Mouse (Mus musculus): ENCODE measurements around the gene Pdap1.
"Not testable (repeated sequence)": the region's sequence is repeated elsewhere in the genome, so short reads cannot be mapped to it uniquely, and the experiment has no call there.

The Pdap1 gene

DNA sequence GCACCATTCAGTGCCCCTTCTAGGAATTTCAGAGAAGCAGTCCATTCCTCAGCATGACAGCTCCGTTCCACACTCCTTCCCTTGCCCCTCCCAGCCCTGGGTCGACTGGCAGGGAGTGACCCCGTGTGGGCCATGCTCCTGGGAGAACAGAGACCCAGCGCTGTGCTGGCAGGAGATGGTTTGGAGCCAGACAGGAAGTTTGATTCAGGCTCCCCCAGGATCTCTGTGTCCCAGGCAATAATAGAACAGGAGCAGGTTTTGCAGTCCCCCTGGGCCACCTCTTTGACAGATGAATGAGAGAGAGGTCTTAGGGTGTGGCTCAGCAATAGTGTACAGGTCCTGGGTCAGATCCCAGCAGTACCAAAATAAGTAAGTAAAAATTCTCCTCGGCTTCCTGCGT is 22.0 kb downstream of the Pdap1 start:
- DNase-seq: no peak

DNA sequence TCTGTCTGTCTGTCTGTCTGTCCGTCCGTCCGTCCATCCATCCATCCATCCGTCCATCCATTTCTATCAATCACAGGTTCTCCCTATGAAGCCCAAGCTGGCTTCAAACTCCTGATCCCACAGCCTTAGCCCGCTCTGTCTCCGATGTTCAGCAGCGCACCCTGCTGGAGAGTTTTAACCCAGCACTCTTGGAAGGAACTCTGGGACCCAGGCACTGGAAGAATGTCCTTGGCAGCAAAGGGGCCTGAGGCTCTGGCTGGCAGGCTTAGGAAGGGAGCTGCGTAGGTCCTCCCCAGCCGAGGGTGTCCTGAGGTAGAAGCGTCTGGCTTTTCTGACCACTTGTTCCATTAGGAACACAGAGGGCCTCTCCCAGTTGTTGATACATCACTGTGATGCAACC is 23.1 kb downstream of the Pdap1 start:
- peak; percentile 86 for DNase-seq

DNA sequence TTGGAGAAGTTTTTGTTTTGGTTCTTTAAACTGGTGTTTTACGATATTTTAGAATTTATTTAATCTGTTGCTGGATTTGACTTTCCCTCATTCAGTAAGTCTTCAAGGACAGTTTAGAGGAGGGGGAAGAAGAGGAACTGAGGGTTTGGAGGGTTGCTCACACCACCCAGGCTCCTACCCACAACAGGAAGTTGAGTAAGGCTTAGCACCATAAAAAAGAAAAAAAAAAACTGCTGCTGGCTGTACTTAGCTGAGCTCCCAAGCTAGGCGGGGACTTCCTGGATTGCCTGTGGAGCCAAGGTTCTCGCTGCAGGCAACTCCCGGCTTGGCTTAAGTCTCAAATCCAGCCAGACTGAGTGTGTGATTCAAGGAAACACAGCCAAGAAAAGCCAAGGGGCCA is 23.7 kb downstream of the Pdap1 start:
- DNase-seq: peak; percentile 58

DNA sequence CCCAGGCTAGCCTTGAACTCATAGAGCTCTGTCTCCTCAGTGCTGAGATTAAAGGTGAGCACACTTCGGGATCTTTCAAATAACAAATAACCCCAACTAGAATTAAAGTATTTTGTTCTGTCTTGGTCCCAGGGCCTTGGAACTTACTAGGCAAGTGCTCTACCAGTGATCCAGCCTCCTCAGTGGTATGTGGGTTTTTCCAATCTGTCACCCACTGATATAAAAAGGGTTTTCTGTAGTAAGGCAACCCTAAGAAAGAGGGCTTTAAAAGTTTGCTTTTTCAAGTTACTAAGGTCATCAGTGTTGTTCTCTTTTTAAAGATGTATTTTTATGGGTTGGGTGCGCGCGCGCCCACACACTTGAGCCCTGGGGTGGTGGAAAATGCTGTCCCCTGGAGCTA is 24.3 kb downstream of the Pdap1 start:
- DNase-seq: no peak

DNA sequence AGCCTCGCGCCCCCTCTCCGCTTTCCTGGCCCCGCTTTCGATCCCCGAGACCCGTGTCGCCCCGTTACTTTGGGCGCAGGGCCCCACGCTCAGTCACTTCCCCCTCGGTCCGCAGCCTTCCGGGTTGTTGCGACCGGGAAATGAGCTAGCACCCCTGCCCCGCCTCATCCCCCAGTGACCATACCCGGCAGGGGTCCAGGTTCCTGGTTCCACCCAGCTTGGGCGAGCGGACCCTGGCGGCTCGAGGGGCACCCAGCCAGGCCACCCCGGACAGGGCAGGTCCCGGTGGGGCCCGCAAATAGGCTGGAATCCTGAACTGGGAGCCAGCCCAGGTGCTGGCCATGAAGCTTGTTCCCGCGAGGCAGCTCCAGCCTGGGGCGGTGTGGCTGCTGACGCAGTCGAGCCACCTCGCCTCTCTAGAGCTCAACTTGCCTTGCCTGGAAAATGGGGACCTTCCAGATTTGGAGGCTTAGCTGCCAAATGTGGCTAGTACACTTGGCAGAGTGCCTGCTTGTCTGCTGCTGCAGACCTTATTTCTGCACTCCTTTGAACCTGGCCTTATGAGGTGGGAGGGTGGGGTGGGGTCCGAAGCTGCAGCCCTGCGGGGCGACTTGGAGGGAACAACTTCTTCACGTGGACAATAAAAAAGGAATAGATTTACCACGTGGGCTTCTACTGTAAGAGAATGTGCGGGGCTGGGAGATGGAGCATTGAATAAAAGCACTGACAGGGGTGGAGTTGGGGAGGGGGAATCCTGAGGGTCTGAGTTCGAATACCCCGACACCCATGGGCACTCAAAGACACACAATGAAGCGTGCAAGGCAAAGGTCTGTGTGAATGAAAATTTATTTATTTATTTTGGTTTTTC is 25.2 kb downstream of the Pdap1 start:
- peak; percentile 78 for DNase-seq

DNA sequence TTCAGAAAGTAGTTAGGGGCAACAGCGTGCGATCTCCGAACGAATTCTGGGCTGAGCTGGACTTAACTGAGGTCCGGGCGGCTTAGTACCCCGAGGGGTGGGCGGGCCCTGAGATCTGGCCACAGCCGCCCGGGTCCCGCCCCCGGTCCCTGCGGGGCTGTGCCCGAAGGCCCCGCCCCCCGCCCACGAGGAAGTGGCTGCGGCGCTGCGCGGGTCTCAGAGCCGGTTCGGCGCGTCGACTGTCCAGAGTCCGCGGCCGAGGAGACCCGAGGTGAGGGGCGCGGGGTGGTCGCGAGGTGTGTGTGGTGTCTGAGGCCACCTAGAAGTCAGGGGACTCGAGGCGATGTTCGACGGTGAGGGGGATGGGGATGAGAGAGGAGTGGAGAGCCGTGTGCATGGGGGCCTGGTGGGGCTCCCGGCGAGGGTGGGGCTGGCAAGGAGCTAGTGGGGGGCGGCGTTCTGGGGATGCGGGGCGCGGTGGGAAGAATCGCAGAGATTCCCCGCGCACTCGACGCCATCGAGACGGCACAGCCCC is 25.9 kb downstream of the Pdap1 start, which contains the start of gene Arpc1b:
TSS of gene Arpc1b (plus strand) at position 145 of the 535 bp plus-strand sequence.
- peak; percentile 77 for DNase-seq

DNA sequence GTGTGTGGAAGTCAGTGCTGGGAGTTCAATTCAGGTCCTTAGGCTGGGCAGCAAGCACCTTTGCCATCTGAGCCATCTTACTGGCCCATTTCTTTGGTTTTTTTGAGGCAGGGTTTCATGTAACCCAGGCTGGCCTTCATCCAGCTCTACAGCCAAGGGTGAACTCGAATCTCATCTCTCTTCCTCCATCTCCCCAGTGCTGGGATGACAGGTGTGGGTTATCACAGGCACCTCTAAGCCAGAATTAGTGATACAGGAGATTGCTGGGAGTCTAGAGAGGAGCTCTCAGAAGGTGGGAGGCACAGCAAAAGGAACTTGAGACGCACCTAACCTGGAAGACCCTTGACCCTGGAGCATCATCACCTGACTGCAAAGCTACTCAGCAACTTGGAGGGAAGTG is 26.6 kb downstream of the Pdap1 start:
- DNase-seq: no peak

DNA sequence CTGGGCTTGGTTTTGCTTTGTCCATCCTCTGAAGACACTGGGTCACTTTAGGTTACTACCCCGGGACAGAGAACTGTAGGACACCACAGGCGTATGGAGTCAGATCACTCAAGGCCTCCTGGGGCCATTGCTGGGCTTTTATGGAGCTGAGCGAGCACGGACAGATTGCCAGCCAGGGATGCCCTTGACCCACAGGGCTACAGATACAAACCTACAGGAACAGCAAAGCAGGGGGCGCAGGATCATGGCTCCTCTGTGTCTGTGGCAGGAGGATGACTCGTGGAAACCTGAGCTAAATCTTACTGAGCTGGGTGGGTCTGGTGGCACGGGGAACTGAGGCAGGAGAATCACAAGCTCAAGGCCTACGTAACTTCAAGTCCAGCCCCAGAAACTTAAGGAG is 27.5 kb downstream of the Pdap1 start:
- DNase-seq: no peak

DNA sequence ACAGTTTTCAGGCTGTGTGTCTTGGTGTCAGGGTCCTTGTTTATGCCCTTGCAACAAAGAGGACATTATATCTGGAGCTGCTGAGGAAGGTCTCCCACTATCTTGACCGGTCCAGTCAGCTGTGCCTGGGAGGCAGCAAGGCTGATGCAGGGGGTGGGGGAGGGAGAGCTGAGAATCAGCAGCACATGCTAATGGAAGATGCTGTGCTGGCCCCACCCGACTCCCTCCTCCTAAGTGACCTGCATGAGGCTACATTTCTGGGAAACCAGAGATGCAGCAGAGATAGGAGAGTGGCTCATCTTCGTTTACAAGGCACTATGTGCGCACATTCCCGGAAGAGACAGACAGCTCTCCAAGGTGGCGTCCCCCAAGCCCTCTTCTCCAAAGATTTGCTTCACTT is 29.6 kb downstream of the Pdap1 start:
- no peak for DNase-seq

DNA sequence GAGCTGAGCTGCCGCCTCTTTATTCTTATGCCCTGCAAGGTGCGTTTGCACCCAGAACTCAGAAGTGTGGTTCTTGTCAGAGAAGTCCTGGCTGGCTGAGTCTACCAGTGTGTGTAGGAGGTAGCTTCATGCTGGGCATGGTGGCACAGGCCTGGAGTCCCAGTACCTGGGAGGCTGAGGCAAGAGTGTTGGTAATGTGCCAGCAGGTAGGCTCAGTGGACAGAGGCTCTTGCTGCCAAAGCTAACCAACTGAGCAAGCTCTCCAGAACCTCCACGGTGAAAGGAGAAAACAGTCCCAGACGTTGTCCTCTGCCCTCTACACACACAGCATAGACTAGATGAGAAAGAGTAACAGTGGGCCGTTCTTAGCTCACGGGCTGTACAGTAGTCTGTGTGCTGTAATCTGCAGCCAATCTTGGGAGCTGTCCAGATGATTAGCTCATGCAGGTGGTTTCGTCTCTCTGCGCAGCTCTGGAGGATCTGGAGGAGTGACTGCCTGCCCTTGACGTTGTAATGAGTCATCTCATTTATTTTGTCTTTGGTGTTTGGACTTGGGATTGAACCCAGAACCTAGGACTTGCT is 34.3 kb downstream of the Pdap1 start:
- DNase-seq: no peak

DNA sequence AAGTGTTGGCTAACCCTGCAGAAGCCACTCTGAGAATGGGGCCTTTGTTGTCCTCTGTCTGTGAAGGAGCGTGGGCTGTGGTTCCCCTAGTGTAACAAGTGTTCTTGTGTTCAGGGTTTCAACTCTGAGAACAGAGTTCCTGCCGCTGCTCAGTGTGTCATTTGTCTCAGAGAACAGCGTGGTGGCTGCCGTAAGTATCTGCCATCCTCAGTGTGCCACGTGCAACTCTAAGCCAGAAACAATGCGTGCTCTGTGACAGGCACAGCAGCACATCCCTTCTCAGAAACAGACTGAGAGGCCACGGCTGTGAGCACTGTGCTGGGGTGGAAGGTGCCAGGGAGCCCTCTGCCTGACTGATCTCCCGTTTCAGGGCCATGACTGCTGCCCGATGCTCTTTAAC is 35.7 kb downstream of the Pdap1 start:
- no peak for DNase-seq

DNA sequence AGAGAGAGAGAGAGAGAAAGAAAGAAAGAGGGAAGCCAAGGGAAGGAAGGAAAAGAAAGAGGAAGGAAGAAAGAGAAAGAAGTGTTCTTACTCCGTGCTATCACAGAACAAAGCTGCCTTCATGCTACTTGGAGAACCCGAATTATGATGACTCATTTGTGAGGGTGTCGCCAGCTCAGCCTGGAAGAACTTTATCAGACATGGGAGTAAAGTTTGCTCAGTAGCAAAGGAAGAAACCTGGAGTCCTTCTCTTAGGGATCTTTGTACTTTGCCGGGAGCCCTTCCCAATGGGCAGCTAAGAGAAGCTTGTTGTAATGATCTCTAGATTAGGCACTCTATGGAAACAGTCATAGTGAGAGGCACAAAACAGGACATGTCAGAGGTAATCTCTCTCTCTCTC is 37.3 kb downstream of the Pdap1 start:
- DNase-seq: no peak

DNA sequence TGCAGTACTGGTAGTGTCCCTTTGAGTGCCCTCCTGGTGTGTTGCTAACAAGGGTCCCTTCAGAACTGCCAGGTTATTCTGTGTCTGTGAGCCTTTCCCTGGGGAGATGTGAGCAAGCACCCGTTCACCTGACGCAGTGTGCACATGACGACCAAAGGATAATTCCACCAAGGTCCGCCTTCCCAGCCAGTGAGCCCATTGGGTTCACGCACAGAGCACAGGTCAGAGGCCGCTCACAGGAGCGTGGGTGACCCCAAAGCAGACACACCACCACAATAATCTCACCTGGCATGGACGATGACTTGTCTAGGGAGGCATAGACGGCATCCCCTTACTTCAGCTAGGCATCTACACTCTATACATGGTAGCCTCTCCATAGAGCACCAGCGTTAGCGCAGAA is 38.6 kb downstream of the Pdap1 start:
- not testable (repeated sequence) for DNase-seq

DNA sequence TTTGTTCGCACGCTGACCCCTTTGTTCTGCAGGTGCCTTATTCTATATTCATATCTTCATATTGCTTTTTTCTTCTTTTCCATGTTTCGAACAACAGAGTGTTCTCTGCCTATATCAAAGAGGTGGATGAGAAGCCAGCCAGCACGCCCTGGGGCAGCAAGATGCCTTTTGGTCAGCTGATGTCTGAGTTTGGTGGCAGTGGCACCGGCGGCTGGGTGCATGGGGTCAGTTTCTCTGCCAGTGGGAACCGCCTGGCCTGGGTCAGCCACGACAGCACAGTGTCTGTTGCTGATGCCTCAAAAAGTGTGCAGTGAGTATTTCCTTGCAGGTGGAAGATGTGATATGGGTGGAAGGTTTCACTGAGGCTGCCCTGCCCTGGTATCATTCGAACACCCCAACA is 39.1 kb downstream of the Pdap1 start:
- DNase-seq: no peak

DNA sequence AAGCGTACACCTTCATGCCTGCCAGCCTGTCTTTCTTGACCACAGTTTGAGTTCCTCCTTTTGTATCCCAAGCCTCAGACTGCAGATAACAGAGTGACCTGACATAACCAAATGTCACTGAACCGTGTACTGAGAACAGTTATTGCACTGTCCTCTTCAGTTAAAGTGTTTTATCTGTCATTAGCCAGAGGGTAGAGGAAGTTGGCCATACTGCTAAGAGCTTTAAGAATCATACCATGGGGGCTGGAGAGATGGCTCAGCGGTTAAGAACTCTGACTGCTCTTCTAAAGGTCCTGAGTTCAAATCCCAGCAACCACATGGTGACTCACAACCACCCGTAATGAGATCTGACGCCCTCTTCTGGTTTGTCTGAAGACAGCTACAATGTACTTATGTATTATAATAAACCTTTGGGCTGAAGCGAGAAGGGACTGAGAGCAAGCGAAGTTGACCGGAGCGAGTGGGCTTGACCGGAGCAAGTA is 41.7 kb downstream of the Pdap1 start:
- DNase-seq: no peak

DNA sequence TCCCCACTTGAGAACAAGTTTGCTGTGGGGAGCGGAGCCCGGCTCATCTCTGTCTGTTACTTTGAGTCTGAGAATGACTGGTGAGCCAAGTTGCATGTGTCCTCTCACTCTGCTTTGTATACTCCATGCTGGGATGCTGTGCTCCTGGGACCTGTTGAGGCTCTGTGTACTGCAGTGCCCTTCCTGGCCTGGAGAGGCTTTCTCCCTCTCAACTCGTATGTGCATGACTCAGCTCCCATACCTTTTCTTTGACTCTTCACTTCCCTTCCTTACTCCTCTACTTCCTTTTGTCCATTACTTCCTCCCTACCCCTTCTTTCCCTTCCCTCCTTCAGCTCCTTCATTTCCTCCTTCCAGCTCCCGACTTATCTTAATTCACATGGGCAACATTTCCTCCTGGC is 43.8 kb downstream of the Pdap1 start:
- no peak for DNase-seq

DNA sequence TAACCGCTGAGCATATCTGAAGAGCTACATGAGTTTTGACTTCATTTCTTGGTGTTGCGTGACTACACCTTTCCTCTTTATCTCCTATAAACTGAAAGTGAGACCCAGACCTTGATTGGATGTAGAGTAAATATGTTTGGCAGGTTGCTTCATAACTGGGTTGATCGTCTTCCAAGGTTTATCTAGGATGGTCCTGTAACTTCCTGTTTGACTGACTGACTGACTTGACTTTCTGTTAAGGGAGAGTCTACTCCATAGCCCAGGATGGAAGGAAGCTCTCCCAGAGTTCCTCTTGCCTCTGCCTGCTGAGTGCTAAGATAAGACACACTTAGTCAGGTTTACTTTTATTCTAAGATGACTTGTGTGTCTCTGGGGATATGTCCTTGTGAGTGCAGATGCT is 50.2 kb downstream of the Pdap1 start:
- DNase-seq: no peak

DNA sequence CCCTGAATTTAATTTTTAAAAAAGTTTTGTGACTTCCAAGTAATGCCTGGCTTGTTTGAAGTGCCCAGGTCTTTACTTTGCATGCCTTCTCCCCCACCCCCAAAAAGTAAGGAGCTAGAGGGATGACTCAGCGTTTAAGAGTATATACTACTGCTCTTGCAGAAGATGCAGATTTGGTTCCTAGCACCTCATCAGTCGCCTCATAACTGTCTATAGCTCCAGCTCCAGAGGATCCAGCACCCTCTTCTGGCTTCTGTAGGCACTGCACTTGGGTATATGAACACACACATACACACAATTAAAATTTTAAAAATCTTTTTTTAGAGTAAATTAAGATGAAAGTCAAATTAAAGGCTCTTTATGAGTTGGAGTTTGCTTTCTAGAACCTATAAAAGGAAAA is 51.9 kb downstream of the Pdap1 start:
- no peak for DNase-seq

DNA sequence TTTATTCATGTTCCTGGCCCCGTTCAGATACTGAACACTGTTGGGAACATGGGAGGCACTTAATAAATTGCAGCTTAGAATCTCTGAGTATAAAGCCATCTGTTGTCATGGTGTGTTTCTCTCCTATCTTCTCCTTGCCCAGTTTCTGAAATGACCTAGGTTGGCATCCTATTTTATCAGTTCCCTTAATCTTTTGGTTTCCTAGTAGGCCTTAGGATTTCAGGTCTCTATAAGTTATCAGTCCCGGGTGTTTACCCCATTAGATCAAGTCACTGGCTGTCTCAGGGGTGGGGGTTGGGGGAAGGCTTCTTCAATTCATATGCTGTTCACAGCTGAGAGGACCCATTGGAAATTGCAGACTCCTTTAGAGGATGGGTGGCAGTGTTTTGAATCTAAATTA is 55.2 kb downstream of the Pdap1 start:
- no peak for DNase-seq

DNA sequence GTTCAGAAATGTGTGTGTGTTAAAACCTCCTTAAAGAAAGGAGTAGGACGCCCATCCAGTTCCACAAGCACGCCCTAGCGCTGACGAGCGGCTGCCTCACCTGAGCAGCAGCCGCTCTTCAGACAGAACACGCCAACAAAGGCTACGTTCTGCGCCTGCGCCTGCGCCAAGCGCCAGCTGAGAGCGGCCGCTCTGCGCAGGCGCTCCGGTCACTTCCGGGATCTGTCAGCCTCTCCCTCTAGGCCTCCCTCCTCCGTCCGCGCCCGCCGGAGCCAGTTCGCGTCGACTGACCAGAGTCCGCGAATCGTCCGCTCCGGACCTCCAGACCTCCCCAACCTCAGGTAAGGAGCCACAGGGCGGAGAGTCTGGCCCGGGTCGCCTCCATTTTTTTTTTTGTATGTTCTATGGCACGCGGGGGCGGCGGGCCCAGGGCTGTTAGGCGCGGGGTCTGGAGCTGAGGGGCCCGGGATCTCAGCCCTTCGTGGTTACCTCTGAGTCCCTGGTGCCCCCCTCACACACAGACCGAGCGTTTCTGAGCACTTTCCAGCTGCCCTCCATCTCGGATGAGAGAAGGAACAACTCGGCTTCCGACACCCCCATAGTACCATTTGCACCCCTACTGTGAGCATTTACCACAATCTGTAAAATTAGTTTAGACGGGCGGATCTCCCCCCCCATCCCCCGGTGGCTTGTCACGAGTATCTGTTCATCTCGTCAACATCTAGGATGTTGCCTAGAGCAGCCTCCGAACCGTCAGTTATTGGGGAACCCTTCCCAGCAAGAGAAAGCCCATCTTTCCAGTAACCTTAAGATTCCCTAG is 56.2 kb downstream of the Pdap1 start, which contains the start of the genes Arpc1a and Kpna7:
TSS of gene Arpc1a (plus strand) at position 199 of the 820 bp plus-strand sequence.
TSS of gene Kpna7 (minus strand) at position 399 of the 820 bp plus-strand sequence.
- peak; percentile 98 for DNase-seq

DNA sequence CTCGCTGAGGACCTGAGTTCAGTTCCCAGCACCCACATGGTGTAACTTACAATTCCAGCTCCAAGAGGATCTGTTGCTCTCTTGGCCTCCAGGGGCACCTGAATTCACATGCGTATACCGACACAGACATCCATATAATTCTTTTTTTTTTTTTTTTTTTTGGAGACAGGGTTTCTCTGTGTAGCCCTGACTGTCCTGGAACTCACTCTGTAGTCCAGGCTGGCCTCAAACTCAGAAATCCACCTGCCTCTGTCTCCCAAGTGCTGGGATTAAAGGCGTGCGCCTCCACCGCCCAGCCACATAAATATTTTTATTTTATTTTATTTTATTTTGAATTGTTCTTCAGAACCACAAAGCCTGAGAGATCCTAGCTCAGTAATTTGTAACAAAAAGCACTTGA is 56.8 kb downstream of the Pdap1 start:
- not testable (repeated sequence) for DNase-seq

DNA sequence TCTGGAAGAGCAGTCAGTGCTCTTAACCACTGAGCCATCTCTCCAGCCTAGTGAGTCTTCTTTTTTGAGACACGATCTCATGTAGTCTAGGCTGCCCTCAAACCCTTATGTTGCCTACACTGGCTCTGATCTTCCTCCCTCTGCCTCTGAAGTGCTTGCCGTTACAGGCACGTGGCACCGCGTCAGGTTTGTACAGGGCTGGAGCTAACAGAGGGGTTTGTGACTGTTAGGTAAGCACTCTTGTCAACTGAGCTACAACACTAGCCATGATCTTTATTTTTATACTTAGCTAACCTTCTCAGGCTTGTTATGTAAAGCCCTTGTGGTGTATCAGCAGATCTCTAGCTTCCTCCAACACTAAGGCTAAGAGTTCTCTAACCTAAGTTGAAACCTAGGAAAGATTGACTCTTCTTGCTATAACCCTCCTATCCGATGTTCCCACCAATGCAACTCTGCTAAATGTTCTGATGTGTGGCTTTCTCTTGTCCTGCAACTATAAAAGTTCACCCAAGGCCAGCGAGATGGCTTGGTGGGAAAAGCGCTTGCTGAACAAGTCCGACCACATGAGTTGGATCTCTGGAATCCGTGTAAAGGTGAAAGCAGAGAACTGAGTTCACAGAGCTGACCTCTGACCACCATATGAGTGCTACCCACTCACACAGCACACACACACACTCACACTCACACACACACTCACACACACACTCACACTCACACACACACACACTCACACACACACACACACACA is 58.0 kb downstream of the Pdap1 start:
- DNase-seq: no peak

Measured in thymus, postnatal 4 days (tissue).